Mouse (Mus musculus): Measurements from ENCODE around the gene Exoc3l4. TPM values are rescaled to one million over a fixed set of nuclear protein-coding genes. Genes with fewer than 3 reads are reported as not detected.

Exoc3l4 gene
- polyA plus RNA-seq, 1 experiment from 2014 or later: 1.6 TPM

GRCm38 (mm10) chr12:111443011-111443870 lies 26.4 kb downstream of the Exoc3l4 start:
- Histone ChIP-seq H3K4me2 (ENCODE audit: low read length) (peak overlapping the region; percentile 66), H3K9ac (replicated peaks; ENCODE audit: low read length) (no peak overlapping the region), H3K4me1 (ENCODE audit: control insufficient read depth, insufficient read depth, low read length) (peaks cover 8% of the 10 kb centered on the region; the same call in 1 of the 2 replicates), H3K27me3 (ENCODE audit: control insufficient read depth, insufficient read depth, low read length) (peaks cover 71% of the 10 kb centered on the region), H3K4me3 (replicated peaks; ENCODE audit: low read depth, low read length) (peak overlapping the region; percentile 29), H3K27ac (replicated peaks; ENCODE audit: low read depth, low read length) (no peak overlapping the region), H3K36me3 (ENCODE audit: control insufficient read depth, insufficient read depth, low read length) (no peaks in the 10 kb centered on the region), H3K9me3 (ENCODE audit: control insufficient read depth, low read length) (no peaks in the 10 kb centered on the region)
- ATAC-seq (ENCODE audit: low FRiP score, low TSS enrichment) (no peak), DNase-seq (no peak)
- WGBS: 11% methylated on average over 15 of the region's 15 CpGs

- no peak overlapping the region for H3K4me3 ChIP-seq (replicated peaks; ENCODE audit: low read depth, low read length)
- WGBS: 27% methylated on average over 10 of the region's 10 CpGs
- peaks cover 80% of the 10 kb centered on the region for H3K27me3 ChIP-seq (ENCODE audit: control insufficient read depth, insufficient read depth, low read length)
- no peak overlapping the region for H3K4me2 ChIP-seq (ENCODE audit: low read length)
- H3K27ac ChIP-seq (replicated peaks; ENCODE audit: low read depth, low read length): no peak overlapping the region
- H3K9ac ChIP-seq (replicated peaks; ENCODE audit: low read length): no peak overlapping the region
- H3K36me3 ChIP-seq (ENCODE audit: control insufficient read depth, insufficient read depth, low read length): no peaks in the 10 kb centered on the region
- ATAC-seq (ENCODE audit: low FRiP score, low TSS enrichment) (no peak), DNase-seq (no peak)
- H3K9me3 ChIP-seq (ENCODE audit: control insufficient read depth, low read length): no peaks in the 10 kb centered on the region
- H3K4me1 ChIP-seq (ENCODE audit: control insufficient read depth, insufficient read depth, low read length): peaks cover 8% of the 10 kb centered on the region; the same call in 1 of the 2 replicates
These were observed 27.4 kb downstream of the Exoc3l4 start for GRCm38 (mm10) chr12:111443921-111444831.

GRCm38 (mm10) chr12:111445161-111445889 lies 28.5 kb downstream of the Exoc3l4 start:
- Histone ChIP-seq H3K4me1 (ENCODE audit: control insufficient read depth, insufficient read depth, low read length) (peaks cover 8% of the 10 kb centered on the region; the same call in 1 of the 2 replicates), H3K9me3 (ENCODE audit: control insufficient read depth, low read length) (no peaks in the 10 kb centered on the region), H3K4me3 (replicated peaks; ENCODE audit: low read depth, low read length) (peak overlapping the region; percentile 22), H3K27ac (replicated peaks; ENCODE audit: low read depth, low read length) (no peak overlapping the region), H3K36me3 (ENCODE audit: control insufficient read depth, insufficient read depth, low read length) (no peaks in the 10 kb centered on the region), H3K9ac (replicated peaks; ENCODE audit: low read length) (no peak overlapping the region), H3K4me2 (ENCODE audit: low read length) (peak overlapping the region; percentile 42), H3K27me3 (ENCODE audit: control insufficient read depth, insufficient read depth, low read length) (peaks cover 91% of the 10 kb centered on the region)
- ATAC-seq (ENCODE audit: low FRiP score, low TSS enrichment): no peak
- no peak for DNase-seq
- WGBS: 2% methylated on average over 52 of the region's 52 CpGs

- WGBS: 6% methylated on average over 27 of the region's 27 CpGs
- no peak overlapping the region for H3K9ac ChIP-seq (replicated peaks; ENCODE audit: low read length)
- DNase-seq (no peak), ATAC-seq (ENCODE audit: low FRiP score, low TSS enrichment) (no peak)
- peaks cover 8% of the 10 kb centered on the region; the same call in 1 of the 2 replicates for H3K4me1 ChIP-seq (ENCODE audit: control insufficient read depth, insufficient read depth, low read length)
- H3K4me3 ChIP-seq (replicated peaks; ENCODE audit: low read depth, low read length): peak overlapping the region; percentile 22
- H3K36me3 ChIP-seq (ENCODE audit: control insufficient read depth, insufficient read depth, low read length): no peaks in the 10 kb centered on the region
- H3K27me3 ChIP-seq (ENCODE audit: control insufficient read depth, insufficient read depth, low read length): peaks cover 92% of the 10 kb centered on the region
- H3K9me3 ChIP-seq (ENCODE audit: control insufficient read depth, low read length): no peaks in the 10 kb centered on the region
- no peak overlapping the region for H3K27ac ChIP-seq (replicated peaks; ENCODE audit: low read depth, low read length)
- peak overlapping the region; percentile 42 for H3K4me2 ChIP-seq (ENCODE audit: low read length)
These were observed 29.2 kb downstream of the Exoc3l4 start for GRCm38 (mm10) chr12:111445890-111446613.

- whole genome bisulfite sequencing: 22% methylated on average over 5 of the region's 5 CpGs
- H3K27me3 ChIP-seq (ENCODE audit: control insufficient read depth, insufficient read depth, low read length): peaks cover 86% of the 10 kb centered on the region
- ATAC-seq (ENCODE audit: low FRiP score, low TSS enrichment) (no peak), DNase-seq (no peak)
- H3K4me3 ChIP-seq (replicated peaks; ENCODE audit: low read depth, low read length): no peak overlapping the region
- no peak overlapping the region for H3K27ac ChIP-seq (replicated peaks; ENCODE audit: low read depth, low read length)
- peaks cover 8% of the 10 kb centered on the region; the same call in 1 of the 2 replicates for H3K4me1 ChIP-seq (ENCODE audit: control insufficient read depth, insufficient read depth, low read length)
- no peaks in the 10 kb centered on the region for H3K9me3 ChIP-seq (ENCODE audit: control insufficient read depth, low read length)
- H3K4me2 ChIP-seq (ENCODE audit: low read length): no peak overlapping the region
- no peak overlapping the region for H3K9ac ChIP-seq (replicated peaks; ENCODE audit: low read length)
- no peaks in the 10 kb centered on the region for H3K36me3 ChIP-seq (ENCODE audit: control insufficient read depth, insufficient read depth, low read length)
These were observed 29.9 kb downstream of the Exoc3l4 start for GRCm38 (mm10) chr12:111446745-111447144.

GRCm38 (mm10) chr12:111447350-111447749 lies 30.5 kb downstream of the Exoc3l4 start:
- ATAC-seq (ENCODE audit: low FRiP score, low TSS enrichment) (no peak), DNase-seq (no peak)
- no peak overlapping the region for H3K27ac ChIP-seq (replicated peaks; ENCODE audit: low read depth, low read length)
- H3K4me3 ChIP-seq (replicated peaks; ENCODE audit: low read depth, low read length): no peak overlapping the region
- no peak overlapping the region for H3K4me2 ChIP-seq (ENCODE audit: low read length)
- no peaks in the 10 kb centered on the region for H3K36me3 ChIP-seq (ENCODE audit: control insufficient read depth, insufficient read depth, low read length)
- no peak overlapping the region for H3K9ac ChIP-seq (replicated peaks; ENCODE audit: low read length)
- H3K9me3 ChIP-seq (ENCODE audit: control insufficient read depth, low read length): no peaks in the 10 kb centered on the region
- peaks cover 80% of the 10 kb centered on the region for H3K27me3 ChIP-seq (ENCODE audit: control insufficient read depth, insufficient read depth, low read length)
- peaks cover 4% of the 10 kb centered on the region; the same call in 1 of the 2 replicates for H3K4me1 ChIP-seq (ENCODE audit: control insufficient read depth, insufficient read depth, low read length)
- WGBS: 8% methylated on average over 9 of the region's 9 CpGs

- H3K36me3 ChIP-seq (ENCODE audit: control insufficient read depth, insufficient read depth, low read length): no peaks in the 10 kb centered on the region
- ATAC-seq (ENCODE audit: low FRiP score, low TSS enrichment): no peak
- H3K27ac ChIP-seq (replicated peaks; ENCODE audit: low read depth, low read length): no peak overlapping the region
- 14% methylated on average over 22 of the region's 22 CpGs for WGBS
- H3K9ac ChIP-seq (replicated peaks; ENCODE audit: low read length): no peak overlapping the region
- DNase-seq: no peak
- no peaks in the 10 kb centered on the region for H3K4me1 ChIP-seq (ENCODE audit: control insufficient read depth, insufficient read depth, low read length)
- no peak overlapping the region for H3K4me3 ChIP-seq (replicated peaks; ENCODE audit: low read depth, low read length)
- H3K4me2 ChIP-seq (ENCODE audit: low read length): no peak overlapping the region
- H3K27me3 ChIP-seq (ENCODE audit: control insufficient read depth, insufficient read depth, low read length): peaks cover 72% of the 10 kb centered on the region
- no peaks in the 10 kb centered on the region for H3K9me3 ChIP-seq (ENCODE audit: control insufficient read depth, low read length)
These were observed 31.3 kb downstream of the Exoc3l4 start for GRCm38 (mm10) chr12:111447898-111448760.

Data from midbrain, embryonic 14.5 days (tissue).